Mouse (Mus musculus): Measurements from ENCODE around the gene Gas2. TPM values are rescaled to one million over a fixed set of nuclear protein-coding genes. Genes with fewer than 3 reads are reported as not detected.

Gene Gas2
- polyA plus RNA-seq, 1 experiment: 8.5 TPM

DNA sequence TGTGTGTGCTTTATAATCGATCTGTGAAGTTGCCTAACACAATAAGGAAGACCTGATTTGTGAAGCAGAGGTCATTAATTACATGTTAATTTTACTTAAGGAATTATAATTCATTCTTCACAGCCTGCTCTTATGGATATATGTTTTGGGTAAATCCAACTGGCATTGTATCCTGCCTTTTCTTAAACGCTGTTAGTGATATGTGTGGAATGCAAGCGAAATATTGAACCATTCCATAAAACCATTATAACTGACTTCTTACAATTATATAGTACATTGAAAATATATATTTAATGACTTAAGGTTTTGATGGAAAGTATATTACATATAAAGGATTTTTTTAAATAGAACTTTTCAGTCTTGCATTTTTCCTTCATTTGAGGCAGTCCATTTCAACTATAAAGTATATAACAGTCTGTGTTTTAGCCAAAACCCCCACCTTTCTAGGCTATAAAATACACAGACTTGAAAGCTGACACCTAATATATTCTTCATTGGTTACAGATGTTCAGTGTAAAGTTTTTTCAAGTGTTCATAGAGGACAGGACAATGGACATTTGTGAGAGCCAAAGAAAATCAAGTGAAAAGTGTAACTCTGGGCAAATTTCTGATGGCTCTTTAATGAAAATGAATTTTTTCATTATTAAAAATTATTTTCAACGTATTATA is 32.5 kb downstream of the Gas2 start:
- Histone ChIP-seq H3ac (ENCODE audit: control insufficient read depth, insufficient read length) (no peak overlapping the region), H3K36me3 (ENCODE audit: control insufficient read depth, insufficient read depth) (no peaks in the 10 kb centered on the region), H3K4me2 (ENCODE audit: low read depth) (no peak overlapping the region), H3K79me2 (ENCODE audit: control insufficient read depth, insufficient read depth) (no peaks in the 10 kb centered on the region), H3K27me3 (ENCODE audit: control insufficient read depth, insufficient read depth, insufficient read length) (no peaks in the 10 kb centered on the region), H3K4me3 (no peak overlapping the region)
- TF ChIP-seq CEBPB (IDR thresholded peaks at IDR 0.05; ENCODE audit: insufficient read depth, poor library complexity, severe bottlenecking) (no peak), POLR2AphosphoS2 (IDR thresholded peaks at IDR 0.05; ENCODE audit: insufficient read length, low read depth) (no peak), USF1 (IDR thresholded peaks at IDR 0.05; ENCODE audit: low read depth) (no peak)

DNA sequence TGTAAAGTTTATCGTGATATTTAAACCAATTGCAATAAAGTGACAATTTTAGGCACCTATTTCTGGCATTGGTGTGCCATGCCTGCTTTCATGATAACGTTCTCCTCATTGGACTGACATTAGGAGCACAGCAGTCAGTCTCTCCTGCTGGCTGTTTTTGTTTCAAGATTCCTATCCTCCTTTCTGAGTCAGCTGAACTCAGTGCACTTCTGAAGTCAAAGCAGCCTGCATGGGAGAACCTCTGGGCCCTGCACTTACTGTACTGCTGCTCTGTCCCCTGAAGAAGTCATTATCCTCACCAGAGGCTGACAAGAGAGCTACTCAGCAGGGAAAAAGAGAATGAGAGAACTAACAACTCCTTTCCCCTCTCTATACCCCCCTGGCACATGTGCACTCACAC is 33.1 kb downstream of the Gas2 start:
- Histone ChIP-seq H3K4me2 (ENCODE audit: low read depth) (no peak overlapping the region), H3K36me3 (ENCODE audit: control insufficient read depth, insufficient read depth) (no peaks in the 10 kb centered on the region), H3K79me2 (ENCODE audit: control insufficient read depth, insufficient read depth) (no peaks in the 10 kb centered on the region), H3ac (ENCODE audit: control insufficient read depth, insufficient read length) (no peak overlapping the region), H3K4me3 (no peak overlapping the region), H3K27me3 (ENCODE audit: control insufficient read depth, insufficient read depth, insufficient read length) (no peaks in the 10 kb centered on the region)
- TF ChIP-seq MYOD1 (IDR thresholded peaks at IDR 0.05; ENCODE audit: control insufficient read depth in 1 of 3, insufficient read length in 2 of 3, low read depth in 2 of 3) (no peak), REST (IDR thresholded peaks at IDR 0.05; ENCODE audit: insufficient read depth, insufficient read length) (no peak), MAX (IDR thresholded peaks at IDR 0.05; ENCODE audit: low read depth) (no peak), TCF12 (IDR thresholded peaks at IDR 0.05; ENCODE audit: insufficient read depth, poor library complexity, severe bottlenecking) (no peak), MYOG (IDR thresholded peaks at IDR 0.05; ENCODE audit: control insufficient read depth in 1 of 3, insufficient read depth in 1 of 3, insufficient read length in 2 of 3, low read depth in 2 of 3) (no peak), POLR2AphosphoS2 (IDR thresholded peaks at IDR 0.05; ENCODE audit: insufficient read length, low read depth) (no peak), E2F4 (IDR thresholded peaks at IDR 0.05; ENCODE audit: insufficient read depth) (no peak), USF1 (IDR thresholded peaks at IDR 0.05; ENCODE audit: low read depth) (no peak), TCF3 (IDR thresholded peaks at IDR 0.05; ENCODE audit: insufficient read length, low read depth) (no peak), POLR2A (IDR thresholded peaks at IDR 0.05; ENCODE audit: insufficient read length, low read depth) (no peak), SRF (IDR thresholded peaks at IDR 0.05; ENCODE audit: control insufficient read depth, insufficient read length, low read depth) (no peak), CEBPB (IDR thresholded peaks at IDR 0.05; ENCODE audit: insufficient read depth, poor library complexity, severe bottlenecking) (no peak)

DNA sequence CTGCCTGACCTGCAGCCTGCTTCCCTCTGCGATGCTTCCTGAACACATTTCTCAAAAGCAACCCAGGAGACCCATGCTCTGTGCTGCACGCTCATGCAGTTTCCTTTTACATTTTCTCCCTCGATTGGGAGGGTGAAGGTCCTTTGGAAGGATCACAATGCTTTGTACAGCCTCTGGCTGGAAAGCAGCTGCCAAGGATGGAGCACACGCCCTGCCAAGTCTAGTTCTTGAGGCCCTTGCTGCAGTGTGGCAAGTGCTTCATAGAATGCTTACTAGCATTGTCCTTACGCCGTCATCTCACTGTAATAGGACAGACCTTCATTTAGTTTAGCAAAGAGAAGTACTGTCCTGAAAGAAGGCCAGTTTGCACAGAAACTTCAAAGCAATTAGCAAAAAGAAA is 37.3 kb downstream of the Gas2 start:
- Histone ChIP-seq H3K79me2 (ENCODE audit: control insufficient read depth, insufficient read depth) (no peaks in the 10 kb centered on the region), H3K4me3 (no peak overlapping the region)
- TF ChIP-seq CEBPB (IDR thresholded peaks at IDR 0.05; ENCODE audit: insufficient read depth, poor library complexity, severe bottlenecking) (no peak), MAX (IDR thresholded peaks at IDR 0.05; ENCODE audit: low read depth) (no peak), E2F4 (IDR thresholded peaks at IDR 0.05; ENCODE audit: insufficient read depth) (no peak), TCF3 (IDR thresholded peaks at IDR 0.05; ENCODE audit: insufficient read length, low read depth) (no peak), TCF12 (IDR thresholded peaks at IDR 0.05; ENCODE audit: insufficient read depth, poor library complexity, severe bottlenecking) (no peak), SRF (IDR thresholded peaks at IDR 0.05; ENCODE audit: control insufficient read depth, insufficient read length, low read depth) (no peak), USF1 (IDR thresholded peaks at IDR 0.05; ENCODE audit: low read depth) (no peak), MYOD1 (IDR thresholded peaks at IDR 0.05; ENCODE audit: control insufficient read depth in 1 of 3, insufficient read length in 2 of 3, low read depth in 2 of 3) (no peak), POLR2AphosphoS2 (IDR thresholded peaks at IDR 0.05; ENCODE audit: insufficient read length, low read depth) (no peak), MYOG (IDR thresholded peaks at IDR 0.05; ENCODE audit: control insufficient read depth in 1 of 3, insufficient read depth in 1 of 3, insufficient read length in 2 of 3, low read depth in 2 of 3) (no peak), POLR2A (IDR thresholded peaks at IDR 0.05; ENCODE audit: insufficient read length, low read depth) (no peak), REST (IDR thresholded peaks at IDR 0.05; ENCODE audit: insufficient read depth, insufficient read length) (no peak)

DNA sequence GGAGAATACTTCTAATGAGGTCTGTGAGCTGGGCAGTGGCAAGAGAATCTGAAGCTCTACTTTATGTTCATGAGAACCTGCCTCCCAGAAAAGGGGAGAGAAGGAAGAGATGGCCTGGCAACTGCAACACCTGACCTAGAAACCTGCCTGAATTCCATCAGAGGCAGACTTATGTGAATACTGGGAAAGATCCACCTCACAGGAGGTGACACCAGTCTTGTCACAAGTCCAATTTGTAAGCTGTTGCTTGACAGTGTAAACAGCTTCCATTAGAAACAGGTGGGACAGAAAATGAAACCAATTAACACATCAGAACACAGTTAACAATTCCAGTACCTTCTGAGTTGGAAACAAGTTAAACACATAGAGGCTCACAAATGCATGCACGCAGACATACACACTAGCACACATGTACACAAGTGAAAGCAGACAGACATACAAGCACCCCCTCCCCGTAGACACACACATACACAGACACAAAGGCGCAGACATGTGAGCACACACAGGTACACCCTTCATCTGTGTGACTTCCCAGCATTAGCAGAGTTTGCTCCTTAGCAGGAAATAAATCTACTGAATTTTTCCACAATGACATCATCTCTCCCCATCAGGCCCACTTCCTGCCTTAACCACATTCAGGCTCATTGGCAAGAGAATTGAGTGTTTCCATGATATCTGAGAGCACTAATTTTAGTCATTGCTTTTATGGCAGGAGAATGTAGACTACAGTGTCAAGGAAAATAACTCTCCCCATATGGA is 51.7 kb downstream of the Gas2 start:
- Histone ChIP-seq H3K79me2 (ENCODE audit: control insufficient read depth, insufficient read depth) (peaks cover 3% of the 10 kb centered on the region), H3K4me2 (ENCODE audit: low read depth) (peak overlapping the region; percentile 78)

More for the DNA sequence above, 37.3 kb downstream of the Gas2 start:
- Histone ChIP-seq H3K36me3 (ENCODE audit: control insufficient read depth, insufficient read depth) (peaks cover 5% of the 10 kb centered on the region), H3K27me3 (ENCODE audit: control insufficient read depth, insufficient read depth, insufficient read length) (no peaks in the 10 kb centered on the region), H3K4me2 (ENCODE audit: low read depth) (no peak overlapping the region), H3ac (ENCODE audit: control insufficient read depth, insufficient read length) (no peak overlapping the region)

DNA sequence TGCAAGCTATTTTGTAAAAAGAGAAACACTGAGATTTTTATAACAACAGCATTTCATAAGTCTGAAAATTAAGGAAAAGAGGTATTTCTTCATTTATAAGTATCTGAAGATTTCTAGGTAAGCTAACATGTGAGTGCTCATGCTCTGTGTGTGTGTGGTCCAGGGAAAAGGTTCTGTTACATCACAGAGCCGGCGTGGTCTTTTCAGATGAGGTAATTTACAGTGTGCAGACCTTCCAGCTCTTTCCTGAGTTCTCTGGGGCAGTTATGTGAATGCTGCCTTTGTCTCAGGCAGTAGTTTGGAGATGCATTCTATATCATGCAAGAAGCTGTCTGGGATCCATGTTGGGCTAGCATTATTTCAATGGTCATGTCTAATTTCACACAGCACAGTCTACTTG is 52.3 kb downstream of the Gas2 start:
- peaks cover 3% of the 10 kb centered on the region for H3K79me2 ChIP-seq (ENCODE audit: control insufficient read depth, insufficient read depth)
- no peak overlapping the region for H3K4me3 ChIP-seq
- no peaks in the 10 kb centered on the region for H3K36me3 ChIP-seq (ENCODE audit: control insufficient read depth, insufficient read depth)
- peak overlapping the region; percentile 64 for H3K4me2 ChIP-seq (ENCODE audit: low read depth)
- no peak overlapping the region for H3ac ChIP-seq (ENCODE audit: control insufficient read depth, insufficient read length)
- H3K27me3 ChIP-seq (ENCODE audit: control insufficient read depth, insufficient read depth, insufficient read length): no peaks in the 10 kb centered on the region
- TF ChIP-seq TCF3 (IDR thresholded peaks at IDR 0.05; ENCODE audit: insufficient read length, low read depth): no peak
- no peak for TF ChIP-seq MYOD1 (IDR thresholded peaks at IDR 0.05; ENCODE audit: control insufficient read depth in 1 of 3, insufficient read length in 2 of 3, low read depth in 2 of 3)
- no peak for TF ChIP-seq E2F4 (IDR thresholded peaks at IDR 0.05; ENCODE audit: insufficient read depth)
- no peak for TF ChIP-seq TCF12 (IDR thresholded peaks at IDR 0.05; ENCODE audit: insufficient read depth, poor library complexity, severe bottlenecking)
- no peak for TF ChIP-seq SRF (IDR thresholded peaks at IDR 0.05; ENCODE audit: control insufficient read depth, insufficient read length, low read depth)
- no peak for TF ChIP-seq POLR2A (IDR thresholded peaks at IDR 0.05; ENCODE audit: insufficient read length, low read depth)
- no peak for TF ChIP-seq CEBPB (IDR thresholded peaks at IDR 0.05; ENCODE audit: insufficient read depth, poor library complexity, severe bottlenecking)
- no peak for TF ChIP-seq MYOG (IDR thresholded peaks at IDR 0.05; ENCODE audit: control insufficient read depth in 1 of 3, insufficient read depth in 1 of 3, insufficient read length in 2 of 3, low read depth in 2 of 3)
- no peak for TF ChIP-seq MAX (IDR thresholded peaks at IDR 0.05; ENCODE audit: low read depth)
- TF ChIP-seq REST (IDR thresholded peaks at IDR 0.05; ENCODE audit: insufficient read depth, insufficient read length): no peak
- TF ChIP-seq POLR2AphosphoS2 (IDR thresholded peaks at IDR 0.05; ENCODE audit: insufficient read length, low read depth): no peak
- no peak for TF ChIP-seq USF1 (IDR thresholded peaks at IDR 0.05; ENCODE audit: low read depth)

More for the DNA sequence above, 51.7 kb downstream of the Gas2 start:
- H3K4me3 ChIP-seq: no peak overlapping the region
- no peak for TF ChIP-seq E2F4 (IDR thresholded peaks at IDR 0.05; ENCODE audit: insufficient read depth)
- no peak for TF ChIP-seq TCF3 (IDR thresholded peaks at IDR 0.05; ENCODE audit: insufficient read length, low read depth)
- 0 out of 2 replicates have a peak, but pooled peaks have one; percentile 21 for TF ChIP-seq CEBPB (IDR thresholded peaks at IDR 0.05; ENCODE audit: insufficient read depth, poor library complexity, severe bottlenecking)
- no peak overlapping the region for H3ac ChIP-seq (ENCODE audit: control insufficient read depth, insufficient read length)
- H3K27me3 ChIP-seq (ENCODE audit: control insufficient read depth, insufficient read depth, insufficient read length): no peaks in the 10 kb centered on the region
- no peaks in the 10 kb centered on the region for H3K36me3 ChIP-seq (ENCODE audit: control insufficient read depth, insufficient read depth)
